Mouse (Mus musculus) spleen, postnatal 14 days (tissue): ENCODE measurements around the gene Hoxb1.
A peak's percentile ranks its signal among the peaks of the same experiment; 100 is the strongest.

ENCODE experiments used
- DNase-seq, 2 experiments: peaks; one replicate each; pipeline ENCODE4 v3.0.0; 2021 to 2022; ENCODE audit warnings: low spot score in 2 of 2

Gene Hoxb1

GRCm38 (mm10) chr11:96404016-96404604, 38.6 kb downstream of the Hoxb1 start:
- DNase-seq: no peak

GRCm38 (mm10) chr11:96404831-96405230, 39.3 kb downstream of the Hoxb1 start:
- DNase-seq: no peak

GRCm38 (mm10) chr11:96405541-96405940, 40.0 kb downstream of the Hoxb1 start:
- DNase-seq: no peak

- peak; percentile 11 to 21 for DNase-seq
Observed at GRCm38 (mm10) chr11:96407191-96408072, 41.9 kb downstream of the Hoxb1 start.

DNA sequence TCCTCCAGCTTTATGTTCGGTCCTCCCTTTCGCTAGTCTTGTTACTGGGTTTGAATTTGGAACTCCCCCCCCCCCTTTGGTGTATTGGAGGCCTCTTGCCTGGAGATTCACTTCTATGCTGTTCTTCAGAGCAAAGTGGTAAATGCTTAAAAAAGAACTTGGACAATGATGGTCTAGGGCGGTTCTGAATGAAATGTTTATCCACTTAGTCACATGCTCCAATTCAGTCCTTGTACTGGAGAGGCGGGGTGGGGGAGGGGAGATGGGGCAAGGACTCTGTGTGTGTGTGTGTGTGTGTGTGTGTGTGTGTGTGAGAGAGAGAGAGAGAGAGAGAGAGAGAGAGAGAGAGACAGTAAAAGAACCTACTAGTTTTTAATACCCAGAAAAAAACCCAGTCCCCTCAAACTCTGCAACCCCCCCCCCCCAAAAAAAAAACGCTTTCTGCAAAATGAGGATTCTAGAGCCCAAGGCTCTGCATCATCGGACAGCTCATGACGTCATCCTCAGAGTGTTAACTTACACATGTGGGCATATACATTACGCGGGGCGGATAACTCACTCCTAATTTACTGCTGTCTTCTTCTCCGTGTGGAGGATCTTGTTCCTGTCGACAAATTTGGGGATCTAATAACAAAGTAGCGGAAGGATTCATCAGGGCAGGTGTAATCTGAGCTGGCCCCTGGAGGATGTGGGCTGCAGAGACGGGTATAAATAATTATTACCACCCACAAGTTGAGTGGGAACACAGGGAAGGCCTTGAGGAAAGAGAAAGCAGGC, 42.9 kb downstream of the Hoxb1 start:
- DNase-seq: no peak

GRCm38 (mm10) chr11:96411019-96411418, 45.5 kb downstream of the Hoxb1 start:
- DNase-seq: no peak

DNA sequence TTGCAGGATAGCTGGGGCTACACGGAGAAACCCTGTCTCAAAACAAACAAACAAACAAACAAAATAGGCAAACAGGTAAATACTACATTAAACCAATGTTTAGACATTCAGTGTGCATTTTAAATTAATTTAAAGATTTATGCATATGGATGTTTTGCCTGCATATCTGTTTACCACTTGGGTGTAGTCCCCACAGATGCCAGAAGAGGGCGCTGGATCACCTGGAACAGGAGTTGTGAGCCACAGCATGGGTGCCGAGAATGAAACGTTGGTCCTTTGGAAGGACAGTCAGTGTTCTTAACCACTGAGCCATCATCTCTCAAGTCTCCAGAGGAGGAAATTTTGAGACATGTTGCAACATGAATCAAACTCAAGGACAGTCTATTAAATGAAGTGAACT, 46.4 kb downstream of the Hoxb1 start:
- DNase-seq: no peak

DNA sequence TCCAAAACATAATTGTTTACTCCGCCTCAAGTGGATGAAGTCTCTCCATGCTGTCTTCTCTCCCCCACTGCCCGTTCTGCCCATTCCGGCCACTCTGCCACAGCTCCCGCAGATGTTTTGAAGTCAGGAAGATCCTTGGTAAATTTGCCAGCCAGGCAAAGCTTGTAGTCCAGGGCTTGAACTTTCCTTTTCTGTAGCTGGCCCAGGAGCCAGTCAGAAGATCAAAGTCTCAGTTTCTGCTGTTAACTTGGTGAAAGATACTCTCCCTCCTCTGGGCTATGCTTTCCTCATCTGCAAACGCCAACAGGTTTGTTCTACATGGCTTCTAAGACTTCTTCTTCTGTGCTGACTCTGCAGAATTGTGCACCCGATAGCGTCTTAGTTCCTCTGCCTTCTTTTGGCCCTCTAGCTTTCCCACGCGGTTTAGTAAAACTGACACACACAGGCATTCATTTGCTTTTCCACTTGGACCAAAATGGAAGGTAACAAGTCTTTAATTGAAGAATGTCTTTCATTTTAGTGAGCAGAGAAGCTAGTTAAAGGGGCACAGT, 47.5 kb downstream of the Hoxb1 start:
- no peak for DNase-seq

DNA sequence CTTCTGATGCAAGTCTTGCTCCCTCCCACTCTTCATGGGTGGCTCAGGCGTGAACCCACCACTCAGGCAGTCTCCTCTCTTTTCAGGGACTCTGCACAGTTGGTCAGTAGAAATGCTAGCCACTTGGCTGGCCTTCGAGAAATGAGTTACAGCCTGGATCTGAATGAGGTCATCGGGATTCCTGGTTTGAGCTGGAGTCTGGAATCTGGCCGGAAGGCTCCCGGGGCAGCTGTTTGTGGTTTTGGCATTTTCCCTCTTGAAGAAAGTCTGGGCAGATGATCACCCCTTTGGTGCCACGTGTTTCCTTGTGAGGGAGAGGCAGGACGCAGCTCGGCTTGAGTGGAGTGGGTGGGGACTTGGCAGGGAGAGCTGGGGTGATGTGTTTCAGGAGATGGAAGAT, 48.0 kb downstream of the Hoxb1 start:
- no peak for DNase-seq

- DNase-seq: no peak
Observed at GRCm38 (mm10) chr11:96414002-96414401, 48.5 kb downstream of the Hoxb1 start.
